Mouse (Mus musculus) ES-Bruce4 (cell line): ENCODE data around the gene Bag3.

Experiments
- CTCF ChIP-seq: IDR thresholded peaks from one replicate; pipeline ENCODE4 v1.8.1; 2011; ENCODE audit warnings: low read depth, low read length
- EP300 ChIP-seq: IDR thresholded peaks from 2 replicates; pipeline ENCODE4 v1.6.1; 2011; ENCODE audit warnings: low read depth, low read length; ENCODE audit not compliant: insufficient read depth
- POLR2A ChIP-seq: IDR thresholded peaks from one replicate; pipeline ENCODE4 v1.8.1; 2011; ENCODE audit warnings: low read length; ENCODE audit not compliant: insufficient read depth

- no peak for TF ChIP-seq CTCF
- no peak for TF ChIP-seq POLR2A
- no peak for TF ChIP-seq EP300
Measured at GRCm38 (mm10) chr7:128578199-128578945, 55.0 kb downstream of the Bag3 start.
